Mouse (Mus musculus) megakaryocyte, embryonic 14.5 days (primary cell): ENCODE results near the gene Npc2.

Experiments
- FLI1 ChIP-seq: IDR thresholded peaks from 2 replicates; pipeline ENCODE4 v1.6.1; 2012; ENCODE audit warnings: low read length, inconsistent platforms, mixed read lengths
- GATA1 ChIP-seq: IDR thresholded peaks from 3 replicates; pipeline ENCODE4 v1.6.1; 2012; ENCODE audit warnings: mixed read lengths, low read length, inconsistent platforms, borderline replicate concordance

DNA sequence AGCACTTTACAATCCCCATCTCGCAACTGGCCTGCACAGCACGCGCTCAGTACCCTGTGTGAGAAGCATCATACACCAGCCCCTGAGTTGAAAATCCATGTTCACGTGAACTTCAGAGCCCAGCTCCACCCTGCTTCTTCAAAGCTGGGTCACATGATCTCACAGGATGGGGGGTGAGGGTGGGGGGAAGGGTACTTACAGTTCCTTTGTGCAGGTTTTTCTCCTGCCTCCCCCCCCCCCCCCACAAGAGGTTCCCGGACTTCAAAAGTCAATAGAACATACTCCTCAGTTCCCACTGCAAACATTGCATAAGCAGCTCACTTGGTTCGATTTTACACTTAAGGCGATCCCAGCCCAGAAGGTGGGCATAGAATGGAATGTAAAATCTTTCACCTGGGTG is 3.3 kb downstream of the Npc2 start:
- TF ChIP-seq GATA1 (no peak), FLI1 (no peak)
